Mouse (Mus musculus): ENCODE data around the gene Inpp4b.
A peak's percentile ranks its signal among the peaks of the same experiment; 100 is the strongest.

Inpp4b gene

DNA sequence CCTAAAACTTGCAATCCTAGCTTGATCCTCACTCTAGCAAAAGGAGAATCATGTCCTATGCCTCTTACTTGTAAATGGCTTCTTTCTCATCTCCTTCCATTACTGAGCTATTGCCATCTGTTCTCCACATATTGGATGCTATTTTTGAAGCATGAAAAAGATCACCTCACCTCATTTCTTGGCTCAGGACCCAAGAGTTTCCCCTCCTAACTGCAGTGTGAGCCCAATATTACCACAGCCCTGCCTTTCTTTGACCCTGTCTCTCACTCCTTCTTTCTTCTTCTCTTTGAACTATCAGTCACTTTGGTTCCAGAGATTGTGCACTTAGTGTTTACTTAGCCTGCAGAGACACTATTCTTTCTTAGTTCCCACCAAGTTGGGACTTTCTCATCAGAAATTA lies 489.1 kb downstream of the Inpp4b start:
- no peak for DNase-seq (ENCODE audit: low read depth, low spot score)

DNA sequence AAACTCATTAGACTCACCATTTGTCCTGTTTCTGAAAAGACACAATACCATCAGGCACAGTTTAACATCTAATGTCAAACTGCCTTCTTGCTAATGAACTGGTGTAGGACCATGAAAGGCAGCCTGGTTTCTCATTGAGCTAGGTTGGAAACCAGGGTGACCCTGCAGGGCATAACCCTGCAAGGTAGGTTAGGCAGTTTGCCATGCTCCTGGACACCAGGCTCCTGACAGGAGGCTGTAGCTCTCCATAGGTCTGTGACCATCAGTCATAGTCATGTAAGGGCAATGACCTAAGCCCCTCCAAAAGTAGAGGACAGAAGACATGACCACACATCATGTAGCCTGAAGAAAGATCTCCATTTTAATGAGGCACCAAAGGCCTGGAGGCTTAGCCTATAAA lies 491.5 kb downstream of the Inpp4b start:
- no peak for DNase-seq (ENCODE audit: low read depth, low spot score)

DNA sequence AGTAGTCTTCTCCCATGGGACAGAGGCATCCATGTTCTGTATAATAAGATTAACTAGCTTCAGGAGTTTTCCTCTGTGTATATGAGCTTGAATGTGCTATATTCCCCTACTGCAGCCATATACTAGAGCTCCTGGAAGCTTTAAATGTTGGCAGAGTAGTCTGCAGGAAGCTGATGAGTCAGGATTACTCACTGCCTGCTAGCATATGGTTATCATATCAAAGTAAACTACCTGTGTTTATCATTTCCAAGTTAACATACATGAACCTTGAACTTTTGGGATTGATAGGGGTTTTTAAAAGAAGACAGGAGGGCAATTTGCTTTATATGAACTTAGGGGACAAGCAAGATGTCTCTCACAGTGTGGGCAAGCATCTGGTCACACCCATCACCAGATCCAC lies 498.2 kb downstream of the Inpp4b start:
- DNase-seq (ENCODE audit: low read depth, low spot score) = no peak

DNA sequence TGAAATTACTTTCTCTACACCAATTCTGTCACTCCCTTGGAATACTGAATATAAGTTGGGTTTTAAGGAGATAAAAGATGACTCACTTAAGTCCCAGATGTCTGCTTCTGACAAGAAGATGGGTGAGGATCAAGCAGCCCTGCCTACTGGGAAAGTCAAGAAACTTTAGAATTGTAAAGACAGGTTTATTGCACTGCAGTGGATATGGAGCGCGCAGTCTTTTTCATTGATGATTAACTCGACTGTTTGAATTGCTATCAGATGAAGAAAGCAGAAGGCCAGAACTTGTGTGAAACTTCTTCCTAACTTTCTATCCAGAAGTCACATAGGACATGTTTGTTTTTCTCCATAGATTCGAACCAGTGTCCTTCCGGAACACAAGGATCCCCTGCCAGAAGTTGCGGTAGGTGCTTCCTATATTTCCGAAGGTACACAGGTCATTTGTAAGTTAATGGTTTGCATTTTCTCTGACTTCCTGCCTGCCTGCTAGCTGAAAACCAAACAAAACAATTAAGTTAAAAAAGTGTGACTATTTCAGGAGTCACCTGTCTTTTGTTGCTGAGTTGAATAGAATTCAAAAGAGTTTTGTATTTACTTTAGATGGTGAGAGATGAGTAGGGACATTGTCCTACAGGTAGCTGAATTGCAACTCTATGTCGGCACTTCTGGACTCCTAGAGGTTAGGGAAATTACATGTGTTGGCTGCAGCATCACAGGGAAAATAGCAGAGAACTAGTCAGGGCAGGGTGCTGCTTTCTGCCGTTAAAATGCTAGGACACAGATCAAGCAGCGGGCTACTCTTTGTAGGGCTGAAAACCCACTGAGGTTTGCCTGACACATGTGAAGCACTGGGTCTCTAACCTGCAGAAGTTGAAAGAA lies 502.0 kb downstream of the Inpp4b start:
- DNase-seq (ENCODE audit: low read depth, low spot score) = no peak

DNA sequence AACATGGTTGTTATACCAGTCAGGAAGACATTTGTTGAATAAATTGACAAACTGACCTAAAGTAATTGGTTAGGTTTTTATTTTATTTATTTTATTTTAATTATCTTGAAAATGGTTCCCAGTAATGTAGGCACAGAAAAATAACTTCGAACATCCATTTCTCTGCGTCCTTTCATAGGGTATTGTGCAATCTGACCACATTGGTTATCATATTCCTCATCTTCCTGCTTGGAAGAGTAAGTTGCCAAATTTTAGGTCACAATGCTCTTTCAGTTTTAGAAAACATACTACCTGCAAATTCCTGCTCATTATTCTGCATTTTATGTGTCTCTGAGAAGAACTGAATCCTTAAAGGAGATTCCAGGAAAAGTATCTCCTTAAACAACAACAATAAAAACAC lies 505.6 kb downstream of the Inpp4b start:
- no peak for DNase-seq (ENCODE audit: low read depth, low spot score)

DNA sequence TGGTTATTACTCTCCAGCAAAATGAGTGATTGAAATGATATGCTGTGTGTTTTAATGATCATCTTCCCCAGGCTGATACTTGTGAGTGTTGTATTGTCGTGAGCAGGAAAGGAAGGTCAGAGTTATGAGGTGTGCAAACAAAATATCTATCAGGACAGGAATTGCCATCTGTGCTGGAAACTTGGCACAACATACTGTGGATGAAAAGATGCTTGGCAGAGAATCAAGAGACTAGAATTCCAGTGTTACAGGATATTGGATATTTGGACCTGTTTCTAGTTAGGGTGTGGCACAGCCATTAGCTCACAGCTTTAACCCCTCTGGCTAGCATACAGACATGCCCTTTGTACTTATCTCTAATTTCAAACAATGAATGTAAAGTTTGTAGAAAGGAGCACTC lies 507.6 kb downstream of the Inpp4b start:
- no peak for DNase-seq (ENCODE audit: low read depth, low spot score)

DNA sequence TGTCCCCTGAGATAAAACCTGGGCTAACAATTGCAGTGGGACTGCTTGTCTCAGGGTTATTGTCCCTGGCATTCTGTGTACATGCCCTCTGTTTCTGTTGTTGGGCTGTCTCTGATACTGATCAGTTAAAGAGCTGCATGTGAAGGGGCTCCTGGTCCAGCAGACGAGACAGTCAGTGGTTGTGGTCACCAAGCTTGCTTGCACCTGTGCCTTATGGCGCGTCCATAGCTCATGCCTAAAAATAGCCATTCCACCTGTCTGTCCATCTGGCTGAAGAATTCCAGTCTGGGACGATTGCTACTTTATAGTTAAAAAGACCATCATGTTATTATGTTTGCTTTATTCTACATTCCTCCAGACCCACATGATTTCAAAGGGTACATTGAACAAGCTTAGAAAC lies 510.8 kb downstream of the Inpp4b start:
- no peak for DNase-seq (ENCODE audit: low read depth, low spot score)

DNA sequence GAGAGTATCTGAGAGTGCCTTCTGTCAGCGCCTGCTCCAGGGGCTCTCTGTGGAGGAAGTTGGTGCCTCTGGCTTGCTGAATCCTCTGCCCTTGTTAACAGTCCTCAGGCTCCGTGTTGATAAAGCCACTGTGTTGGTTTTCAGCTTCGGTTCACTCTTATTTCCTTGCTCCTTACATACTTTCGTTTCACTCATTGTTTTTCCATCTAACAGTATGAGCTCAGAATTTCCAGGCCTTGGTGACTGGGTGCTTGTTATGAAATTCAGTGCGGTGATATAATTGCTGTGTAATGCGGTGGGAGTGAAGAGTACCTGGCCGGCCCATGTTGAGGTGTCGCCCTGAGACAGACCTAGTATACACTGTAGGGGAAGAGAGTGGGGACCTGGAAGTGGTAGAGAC lies 512.2 kb downstream of the Inpp4b start:
- peak; percentile 79 for DNase-seq (ENCODE audit: low read depth, low spot score)

DNA sequence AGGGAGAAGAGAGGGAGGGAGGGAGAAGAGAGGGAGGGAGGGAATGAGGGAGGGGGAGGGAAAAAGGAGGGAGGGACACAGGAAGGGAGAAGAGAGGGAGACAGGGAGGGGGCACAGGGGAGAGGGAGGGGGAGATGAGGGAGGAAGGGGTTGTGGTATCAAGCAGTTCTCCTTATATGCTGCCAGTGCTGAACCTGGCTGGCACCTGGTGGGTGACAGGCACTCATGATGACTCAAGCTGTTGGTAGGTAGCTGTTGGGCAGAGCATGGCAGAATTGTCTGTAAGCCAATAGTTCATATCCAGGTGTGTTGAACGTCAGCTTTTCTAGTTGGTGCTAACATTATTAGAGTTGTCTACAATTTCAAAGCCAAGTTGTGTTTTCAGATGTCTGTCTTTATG lies 512.7 kb downstream of the Inpp4b start:
- DNase-seq (ENCODE audit: low read depth, low spot score) = peak; percentile 69

DNA sequence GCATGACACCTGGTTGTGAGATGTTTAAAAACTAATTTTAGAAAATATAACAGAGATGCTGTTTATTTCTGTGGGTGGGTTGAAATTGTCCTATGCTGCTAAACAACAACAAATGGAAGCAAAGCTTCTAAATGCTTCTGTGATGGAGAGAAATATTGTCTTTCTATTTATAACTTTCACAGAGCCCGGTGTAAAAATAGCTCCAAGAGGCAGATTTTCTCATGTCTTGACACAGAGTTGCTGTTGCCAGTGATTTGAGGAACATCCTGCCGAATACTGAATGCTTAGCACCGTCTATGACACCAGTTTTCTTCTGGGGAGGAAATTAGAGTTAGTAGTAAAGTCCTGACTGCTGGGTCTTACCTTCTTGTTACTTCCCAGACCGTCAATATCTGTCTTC lies 513.8 kb downstream of the Inpp4b start:
- DNase-seq (ENCODE audit: low read depth, low spot score) = no peak

DNA sequence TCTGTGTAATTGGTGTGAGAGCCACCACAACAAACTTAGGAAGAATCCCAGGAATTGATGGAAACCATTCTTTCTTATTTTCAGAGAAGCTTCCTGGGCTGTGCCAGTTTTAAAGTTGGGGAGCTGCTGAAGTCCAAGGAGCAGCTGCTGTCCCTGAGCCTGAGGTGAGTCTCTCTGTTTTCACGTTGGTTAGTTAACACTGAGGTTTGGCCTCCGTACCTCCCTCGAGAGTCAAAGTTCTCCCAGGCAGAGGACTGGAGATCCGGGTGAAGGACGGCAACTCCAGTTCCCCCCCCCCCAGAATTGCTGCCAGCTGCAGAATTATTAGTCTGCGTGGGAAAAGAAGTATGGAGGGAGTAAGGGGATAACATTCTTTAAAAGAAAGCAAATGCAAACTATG lies 514.3 kb downstream of the Inpp4b start:
- DNase-seq (ENCODE audit: low read depth, low spot score) = no peak

DNA sequence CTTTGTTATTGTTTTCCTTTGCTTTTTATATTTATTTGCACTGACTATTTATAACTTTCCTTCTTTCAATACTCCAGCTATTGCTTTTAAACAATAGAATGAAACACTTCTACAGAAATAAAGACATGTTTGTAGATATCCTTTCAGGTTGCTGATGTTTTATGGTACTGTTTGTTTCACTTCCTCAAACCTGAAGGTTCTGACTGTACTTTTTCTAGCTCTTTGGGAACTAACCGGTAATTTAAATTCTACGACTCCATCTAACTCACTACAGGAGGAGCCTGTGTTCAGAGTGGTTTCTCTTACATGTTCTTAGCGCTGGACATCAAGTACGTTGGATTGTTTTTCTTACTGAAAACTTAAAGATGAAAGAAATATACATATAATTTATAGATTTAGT lies 516.0 kb downstream of the Inpp4b start:
- DNase-seq (ENCODE audit: low read depth, low spot score) = no peak

DNA sequence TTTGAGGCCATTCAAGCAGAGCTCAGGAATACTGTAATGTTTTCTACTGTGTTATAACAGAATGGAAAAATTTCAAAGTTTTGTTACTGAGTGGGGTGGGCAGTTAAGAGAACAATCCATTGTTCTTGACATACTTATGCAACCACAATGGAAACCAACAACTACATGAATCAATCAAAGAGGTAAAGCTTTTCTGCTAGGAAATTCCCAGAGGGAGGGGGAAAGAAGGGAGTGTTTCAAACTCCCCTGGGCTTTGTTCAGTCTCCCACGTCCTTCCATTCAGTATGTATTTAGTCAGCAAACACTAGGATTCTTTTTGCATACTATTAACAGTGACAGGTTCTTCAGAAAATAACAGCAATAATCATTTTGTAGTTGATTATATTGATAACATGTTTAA lies 517.4 kb downstream of the Inpp4b start:
- peak; percentile 48 for DNase-seq (ENCODE audit: low read depth, low spot score)

DNA sequence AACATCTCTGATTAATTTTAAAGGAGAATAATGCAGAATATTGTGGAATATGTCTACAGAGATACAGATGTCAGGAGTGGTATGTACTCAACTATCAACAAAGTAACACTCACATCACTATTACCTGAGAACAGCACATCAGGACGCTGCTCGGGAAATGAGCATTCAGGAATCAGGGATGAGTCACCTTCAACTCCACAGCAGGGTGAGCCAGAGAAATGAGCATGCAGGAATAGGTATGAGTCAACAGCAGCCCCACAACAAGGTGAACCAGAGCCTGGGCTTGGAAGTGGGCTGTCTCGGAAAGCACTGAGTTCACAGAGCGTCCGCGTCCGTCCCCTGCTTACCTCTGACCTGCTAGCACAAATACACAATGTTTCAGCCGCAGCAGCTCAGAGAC lies 519.0 kb downstream of the Inpp4b start:
- peak; percentile 39 for DNase-seq (ENCODE audit: low read depth, low spot score)

DNA sequence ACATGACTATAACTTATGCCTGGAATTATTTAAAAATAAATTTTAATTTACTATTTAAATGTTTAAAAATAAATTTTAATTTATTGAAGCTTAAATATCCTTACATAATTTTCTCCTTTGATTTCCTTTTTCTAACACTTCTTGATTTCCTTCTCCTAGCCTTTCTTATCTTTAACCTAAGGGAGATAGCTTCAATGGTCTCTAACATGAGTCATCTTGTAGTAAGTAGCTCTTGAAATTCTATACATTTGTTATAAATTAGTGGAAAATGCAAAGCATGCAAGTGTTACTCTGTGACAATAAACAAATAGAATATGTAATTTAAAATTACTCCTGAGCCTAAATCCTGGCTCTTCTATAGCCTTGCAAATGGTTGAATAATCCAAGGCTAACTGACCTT lies 520.4 kb downstream of the Inpp4b start:
- DNase-seq (ENCODE audit: low read depth, low spot score) = no peak

DNA sequence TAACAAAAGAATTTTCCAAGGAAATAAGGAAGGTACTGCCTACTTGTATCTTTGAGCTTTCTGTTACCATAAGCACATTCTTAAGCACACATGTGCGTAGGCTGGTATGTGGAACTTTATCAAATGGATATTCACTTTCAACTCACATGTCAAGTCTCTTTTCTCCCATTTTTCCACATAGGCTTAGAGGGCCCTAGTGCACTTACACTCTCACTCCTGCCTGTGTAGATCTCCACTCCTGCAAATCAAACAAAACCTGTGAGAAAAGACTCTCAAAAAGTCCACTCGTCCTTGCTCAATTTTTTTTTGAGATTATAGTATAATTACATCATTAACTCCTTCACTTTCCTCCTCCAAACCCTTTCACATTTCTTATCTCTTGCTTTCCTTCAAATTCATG lies 522.0 kb downstream of the Inpp4b start:
- DNase-seq (ENCODE audit: low read depth, low spot score) = no peak

DNA sequence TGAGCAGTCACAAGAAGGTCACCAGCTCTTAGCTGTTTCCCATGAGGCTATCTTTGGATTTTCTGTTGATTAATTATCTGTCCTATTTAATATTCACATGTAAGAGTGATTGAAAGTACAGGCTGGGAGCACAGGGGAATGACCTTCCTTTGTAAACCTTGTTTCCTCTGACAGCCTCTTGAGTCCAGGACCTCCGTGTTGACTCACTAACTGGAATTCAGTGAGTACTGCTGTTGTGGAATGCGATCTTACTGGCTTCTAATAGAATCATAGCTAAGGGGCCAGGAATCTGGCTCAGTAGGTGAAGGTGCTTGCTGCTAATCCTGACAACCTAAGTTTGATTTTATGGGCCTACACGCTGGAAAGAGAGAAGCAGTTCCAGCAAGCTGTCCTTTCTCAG lies 523.3 kb downstream of the Inpp4b start:
- no peak for DNase-seq (ENCODE audit: low read depth, low spot score)

DNA sequence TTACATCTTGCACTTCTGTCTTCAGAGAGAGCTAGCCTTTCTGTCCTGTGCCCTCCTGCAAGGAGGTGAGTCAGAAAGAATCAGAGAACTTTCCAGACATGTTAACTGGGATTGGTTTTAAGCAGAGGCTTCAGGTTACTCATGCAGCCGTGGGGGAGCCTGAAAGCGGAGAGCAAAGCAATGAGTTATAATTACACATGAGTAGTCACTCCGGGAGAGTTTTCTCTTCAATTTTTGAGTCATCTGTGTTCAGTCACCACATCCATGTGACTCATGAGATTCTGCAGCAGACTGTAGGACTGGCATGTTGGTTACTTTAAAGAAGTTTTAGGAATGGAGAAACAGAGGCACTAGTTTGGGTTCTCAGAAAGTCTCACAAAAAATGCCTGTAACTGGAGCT lies 524.7 kb downstream of the Inpp4b start:
- DNase-seq (ENCODE audit: low read depth, low spot score) = peak; percentile 48

DNA sequence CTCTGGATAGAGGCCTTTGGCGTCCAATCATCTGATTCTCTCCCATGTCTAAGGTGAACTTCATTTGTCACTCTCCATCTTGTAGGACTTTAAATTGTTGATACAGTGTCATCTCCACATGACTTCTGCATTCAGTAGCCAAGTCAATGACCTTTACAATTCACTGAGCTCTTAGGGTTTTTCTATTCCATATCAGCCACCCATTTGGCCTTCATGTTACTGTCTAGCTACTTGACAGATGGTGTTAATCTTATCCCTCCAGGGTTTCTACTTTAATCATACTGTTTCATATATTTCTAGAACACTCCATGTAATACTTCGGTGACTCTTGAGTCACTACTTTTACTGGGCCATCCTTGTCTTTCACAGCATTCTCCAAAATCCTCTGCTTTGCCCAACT lies 528.1 kb downstream of the Inpp4b start:
- DNase-seq (ENCODE audit: low read depth, low spot score) = no peak

DNA sequence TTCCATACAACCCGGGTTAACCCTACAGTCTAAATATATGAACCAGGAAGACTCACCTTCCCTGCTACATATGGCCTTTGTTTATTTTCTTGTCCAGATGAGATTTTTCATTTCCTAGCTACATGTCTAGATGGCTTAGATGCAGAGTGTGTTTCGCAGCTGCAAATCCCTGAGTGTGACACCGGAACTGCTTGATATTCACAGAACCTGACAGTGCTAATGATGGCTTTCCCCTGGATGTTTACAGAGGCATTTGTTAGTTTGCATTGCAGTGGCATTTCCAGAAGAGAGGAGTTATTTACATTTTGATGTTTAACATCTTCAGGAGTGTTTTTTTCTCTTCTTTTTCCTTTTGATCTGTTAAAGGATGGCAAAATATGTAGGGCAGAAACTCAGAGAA lies 537.7 kb downstream of the Inpp4b start:
- DNase-seq (ENCODE audit: low read depth, low spot score) = no peak

DNA sequence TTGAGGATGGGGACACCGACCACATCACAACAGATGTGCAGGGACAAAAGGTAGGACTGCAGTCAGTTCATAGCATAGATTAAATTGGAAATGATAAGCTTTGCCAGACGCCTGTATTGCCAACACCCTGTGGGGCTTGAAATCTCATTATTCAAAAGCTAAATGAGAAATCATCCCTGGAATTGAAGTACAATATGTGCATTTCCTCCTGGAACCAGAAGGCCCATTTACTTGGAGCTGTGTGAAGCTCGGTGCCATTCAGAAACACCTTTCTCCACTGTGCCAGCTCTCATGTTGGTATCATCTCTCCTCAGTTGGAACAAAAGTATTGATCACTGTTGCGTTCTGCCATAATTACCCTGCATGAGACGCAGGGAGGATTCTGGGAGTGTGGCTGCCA lies 541.8 kb downstream of the Inpp4b start:
- no peak for DNase-seq (ENCODE audit: low read depth, low spot score)

DNA sequence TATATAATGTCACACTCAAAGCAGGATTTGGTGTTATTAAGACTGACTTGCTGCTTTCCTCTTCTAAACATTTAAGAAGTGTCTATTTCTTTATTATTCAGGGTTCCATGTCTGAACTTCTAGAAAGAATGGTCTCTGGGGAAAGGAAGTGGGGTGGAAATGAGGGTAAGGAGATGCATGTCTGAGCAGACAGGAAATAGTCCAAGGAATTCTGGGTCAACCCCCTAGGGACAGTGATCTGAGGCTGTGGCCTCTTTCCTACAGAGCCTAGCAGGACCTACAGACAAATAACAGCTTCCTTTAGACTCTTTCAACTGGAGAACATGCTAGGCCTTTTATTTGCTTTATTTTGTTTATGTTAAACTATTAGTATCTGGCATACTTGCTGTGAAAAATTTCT lies 546.5 kb downstream of the Inpp4b start:
- DNase-seq (ENCODE audit: low read depth, low spot score) = no peak

DNA sequence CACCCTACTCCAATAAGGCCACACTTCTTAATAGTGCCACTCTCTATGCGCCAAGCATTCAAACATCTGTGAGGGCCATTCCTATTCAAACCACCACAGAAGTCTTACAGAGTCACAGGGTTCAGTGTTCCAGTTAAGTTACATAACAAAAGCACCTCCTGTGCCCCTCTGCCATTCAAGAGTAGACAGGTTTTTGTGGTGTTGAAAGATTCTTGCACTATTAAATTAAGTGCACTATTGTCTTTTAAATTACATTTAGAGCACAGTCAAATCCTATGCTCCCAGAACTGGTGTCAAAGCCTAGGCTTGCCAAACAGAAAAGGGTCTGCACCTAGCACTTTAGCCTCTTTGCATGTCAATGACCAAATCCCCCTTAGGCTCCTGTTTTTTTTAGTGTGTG lies 550.9 kb downstream of the Inpp4b start:
- DNase-seq (ENCODE audit: low read depth, low spot score) = no peak

DNA sequence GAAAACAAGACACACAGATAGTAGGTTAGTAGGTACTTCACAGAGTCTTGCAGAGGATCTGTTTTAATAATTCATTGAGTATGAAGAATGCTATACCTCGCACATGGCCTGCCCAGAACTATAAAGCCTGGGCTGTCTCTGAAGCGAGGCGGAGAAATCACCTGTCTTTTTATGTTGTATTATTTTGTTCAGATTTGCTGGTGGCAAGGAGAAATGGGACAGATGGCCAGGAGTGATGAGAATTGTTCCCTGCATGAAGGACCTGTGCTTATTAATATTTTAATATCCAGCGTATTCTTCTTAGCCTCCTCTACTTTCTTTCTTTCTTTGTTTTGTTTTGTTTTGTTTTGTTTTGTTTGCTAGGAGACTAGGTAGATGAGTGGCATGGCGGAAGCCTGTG lies 604.5 kb downstream of the Inpp4b start:
- no peak for DNase-seq (ENCODE audit: low read depth, low spot score)
